Mouse (Mus musculus): Measurements from ENCODE around the gene Tsc2.

- TF ChIP-seq POLR2A (IDR thresholded peaks at IDR 0.05; ENCODE audit: low read depth, low read length) (no peak), CTCF (conservative IDR thresholded peaks at IDR 0.05; ENCODE audit: insufficient read depth, insufficient read length, low read depth, low read length) (no peak)
These were observed 9.5 kb upstream of the Tsc2 start for GRCm38 (mm10) chr17:24641944-24642343.

All from kidney, adult 2 months (tissue).